ENCODE assay signal across 8 mouse cellular contexts in the genomic region with DNA sequence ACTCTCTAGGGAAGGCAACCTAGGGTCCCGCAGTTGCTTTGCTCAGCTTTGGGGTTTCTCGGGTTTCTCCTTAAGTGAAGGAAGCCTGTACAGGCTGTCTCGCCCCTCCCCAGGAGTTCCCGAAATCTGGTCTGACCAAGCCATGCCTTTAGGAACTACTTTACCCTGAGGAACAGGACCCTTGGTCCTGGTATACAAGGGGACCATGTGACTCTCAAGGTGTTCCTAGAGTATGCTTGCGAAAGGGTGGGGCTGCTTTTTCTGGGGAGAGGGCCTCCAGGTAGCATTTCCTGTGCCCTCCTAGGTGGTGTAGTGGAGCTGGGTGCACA. TPM values are rescaled to one million over a fixed set of nuclear protein-coding genes. Genes with fewer than 3 reads are reported as not detected.
DNase-seq lines count a peak whose midpoint lies in the region; ATAC-seq lines count a peak whose summit lies in the region.

No protein-coding gene starts in this region.

- H3K27ac ChIP-seq in lung, embryonic 16.5 days (ENCODE audit: low read length): peak overlapping the region; percentile 81; the same call in 1 of the 2 replicates
- no peak overlapping the region for H3K27ac ChIP-seq in forebrain, embryonic 13.5 days
- H3K27ac ChIP-seq in liver, embryonic 13.5 days: no peak overlapping the region
- no peak overlapping the region; the same call in 1 of the 2 replicates for H3K27ac ChIP-seq in stomach, embryonic 14.5 days (ENCODE audit: low read length)

- peak overlapping the region; percentile 97 for H3K9ac ChIP-seq in lung, embryonic 16.5 days (ENCODE audit: low read length)
- peak overlapping the region; percentile 88 for H3K9ac ChIP-seq in forebrain, embryonic 13.5 days
- peak overlapping the region; percentile 82 for H3K9ac ChIP-seq in liver, embryonic 13.5 days
- peak overlapping the region; percentile 64 for H3K9ac ChIP-seq in stomach, embryonic 14.5 days (replicated peaks; ENCODE audit: low read depth, low read length)

- H3K9me3 ChIP-seq in lung, embryonic 16.5 days (ENCODE audit: control insufficient read depth, low read length): no peaks in the 10 kb centered on the region
- H3K9me3 ChIP-seq in forebrain, embryonic 13.5 days (replicated peaks): no peaks in the 10 kb centered on the region
- no peaks in the 10 kb centered on the region for H3K9me3 ChIP-seq in liver, embryonic 13.5 days (replicated peaks)
- no peaks in the 10 kb centered on the region for H3K9me3 ChIP-seq in stomach, embryonic 14.5 days (ENCODE audit: control insufficient read depth, low read depth, low read length)

- H3K4me2 ChIP-seq in lung, embryonic 16.5 days (ENCODE audit: low read depth, low read length): peak overlapping the region; percentile 89
- peak overlapping the region; percentile 84 for H3K4me2 ChIP-seq in forebrain, embryonic 13.5 days
- H3K4me2 ChIP-seq in liver, embryonic 13.5 days: peak overlapping the region; percentile 91
- peak overlapping the region; percentile 53 for H3K4me2 ChIP-seq in stomach, embryonic 14.5 days (replicated peaks; ENCODE audit: low read depth, low read length)

- H3K27me3 ChIP-seq in lung, embryonic 16.5 days (ENCODE audit: control insufficient read depth, insufficient read depth, low read depth, low read length): no peaks in the 10 kb centered on the region
- H3K27me3 ChIP-seq in forebrain, embryonic 13.5 days: no peaks in the 10 kb centered on the region
- no peaks in the 10 kb centered on the region for H3K27me3 ChIP-seq in liver, embryonic 13.5 days
- H3K27me3 ChIP-seq in stomach, embryonic 14.5 days (ENCODE audit: control insufficient read depth, insufficient read depth, low read length): no peaks in the 10 kb centered on the region

- WGBS in lung, embryonic 16.5 days: 4% methylated on average over 5 of the region's 5 CpGs
- WGBS in forebrain, embryonic 13.5 days: 8% methylated on average over 5 of the region's 5 CpGs
- 5% methylated on average over 5 of the region's 5 CpGs for WGBS in liver, embryonic 13.5 days (ENCODE audit: insufficient replicate concordance)
- WGBS in stomach, embryonic 14.5 days: 3% methylated on average over 5 of the region's 5 CpGs

- peaks cover 11% of the 10 kb centered on the region for H3K4me1 ChIP-seq in lung, embryonic 16.5 days (replicated peaks; ENCODE audit: control insufficient read depth, insufficient read depth, low read length)
- H3K4me1 ChIP-seq in forebrain, embryonic 13.5 days: peaks cover 5% of the 10 kb centered on the region; the same call in 1 of the 2 replicates
- H3K4me1 ChIP-seq in liver, embryonic 13.5 days (replicated peaks): peaks cover 38% of the 10 kb centered on the region
- 0 out of 2 replicates have a peak, but pooled peaks cover 7% of the 10 kb centered on the region for H3K4me1 ChIP-seq in stomach, embryonic 14.5 days (ENCODE audit: control insufficient read depth, insufficient read depth, low read length)

- ATAC-seq in lung, embryonic 16.5 days (ENCODE audit: low read depth): no peak; the same call in 1 of the 2 replicates
- ATAC-seq in forebrain, embryonic 13.5 days: no peak; the same call in none of the 2 replicates
- ATAC-seq in liver, embryonic 13.5 days (ENCODE audit: low read depth): 0 out of 2 replicates have a peak, but pooled peaks have one; percentile 0
- peak; percentile 24; the same call in 1 of the 2 replicates for ATAC-seq in stomach, embryonic 14.5 days (ENCODE audit: insufficient number of reproducible peaks, insufficient read depth, low FRiP score, low read depth)

- no peak for DNase-seq in lung, postnatal 14 days
- DNase-seq in liver, embryonic 13.5 days: no peak
- DNase-seq in cerebellum, adult 8-10 months: no peak
- no peak for DNase-seq in right cerebral cortex, postnatal 4 days
- DNase-seq in natural killer cell, adult 2 months (ENCODE audit: low spot score in 2 of 2): no peak

- H3K36me3 ChIP-seq in lung, embryonic 16.5 days (ENCODE audit: control insufficient read depth, insufficient read depth, low read length): peaks cover 8% of the 10 kb centered on the region
- H3K36me3 ChIP-seq in forebrain, embryonic 13.5 days (ENCODE audit: poor library complexity, severe bottlenecking): 0 out of 2 replicates have a peak, but pooled peaks cover 7% of the 10 kb centered on the region
- 0 out of 2 replicates have a peak, but pooled peaks cover 4% of the 10 kb centered on the region for H3K36me3 ChIP-seq in liver, embryonic 13.5 days
- peaks cover 12% of the 10 kb centered on the region; the same call in 1 of the 2 replicates for H3K36me3 ChIP-seq in stomach, embryonic 14.5 days (ENCODE audit: control insufficient read depth, insufficient read depth, low read length)

- H3K4me3 ChIP-seq in lung, embryonic 16.5 days (ENCODE audit: low read length): peak overlapping the region; percentile 90
- peak overlapping the region; percentile 69 for H3K4me3 ChIP-seq in forebrain, embryonic 13.5 days
- peak overlapping the region; percentile 75 for H3K4me3 ChIP-seq in liver, embryonic 13.5 days (replicated peaks)
- peak overlapping the region; percentile 75 for H3K4me3 ChIP-seq in stomach, embryonic 14.5 days (ENCODE audit: low read depth, low read length)

RNA-seq across cellular contexts. Expression of a gene that starts 9.7 kb away (rescaled TPM):
- 141 and 148 TPM in 2 replicates for polyA plus RNA-seq in lung, embryonic 16.5 days (2015; fragmentation: Nextera tagmentation; extraction: Ambion mirVana)
- polyA plus RNA-seq in forebrain, embryonic 13.5 days (2015; fragmentation: Nextera tagmentation; extraction: Ambion mirVana): 126 and 128 TPM in 2 replicates
- 80.0 and 93.8 TPM in 2 replicates for polyA plus RNA-seq in liver, embryonic 13.5 days (2015; fragmentation: Nextera tagmentation; extraction: Ambion mirVana)
- polyA plus RNA-seq in stomach, embryonic 14.5 days (2014; fragmentation: Nextera tagmentation; extraction: Ambion mirVana): 158 and 171 TPM in 2 replicates

RNA-seq across cellular contexts. Expression of a gene that starts 10.4 kb away (rescaled TPM):
- polyA plus RNA-seq in lung, embryonic 16.5 days (2015; fragmentation: Nextera tagmentation; extraction: Ambion mirVana): 19.9 and 21.3 TPM in 2 replicates
- 7.5 and 9.7 TPM in 2 replicates for polyA plus RNA-seq in forebrain, embryonic 13.5 days (2015; fragmentation: Nextera tagmentation; extraction: Ambion mirVana)
- polyA plus RNA-seq in liver, embryonic 13.5 days (2015; fragmentation: Nextera tagmentation; extraction: Ambion mirVana): 10.5 and 10.9 TPM in 2 replicates
- polyA plus RNA-seq in stomach, embryonic 14.5 days (2014; fragmentation: Nextera tagmentation; extraction: Ambion mirVana): 29.8 and 33.4 TPM in 2 replicates

RNA-seq across cellular contexts. Expression of a gene that starts 11.4 kb away (rescaled TPM):
- 20.7 and 24.8 TPM in 2 replicates for polyA plus RNA-seq in lung, embryonic 16.5 days (2015; fragmentation: Nextera tagmentation; extraction: Ambion mirVana)
- 35.3 and 38.7 TPM in 2 replicates for polyA plus RNA-seq in forebrain, embryonic 13.5 days (2015; fragmentation: Nextera tagmentation; extraction: Ambion mirVana)
- 20.3 and 21.1 TPM in 2 replicates for polyA plus RNA-seq in liver, embryonic 13.5 days (2015; fragmentation: Nextera tagmentation; extraction: Ambion mirVana)
- 27.0 and 28.3 TPM in 2 replicates for polyA plus RNA-seq in stomach, embryonic 14.5 days (2014; fragmentation: Nextera tagmentation; extraction: Ambion mirVana)

RNA-seq across cellular contexts. Expression of a gene that starts 23.7 kb away (rescaled TPM):
- 18.6 and 21.4 TPM in 2 replicates for polyA plus RNA-seq in lung, embryonic 16.5 days (2015; fragmentation: Nextera tagmentation; extraction: Ambion mirVana)
- 19.3 and 19.6 TPM in 2 replicates for polyA plus RNA-seq in forebrain, embryonic 13.5 days (2015; fragmentation: Nextera tagmentation; extraction: Ambion mirVana)
- polyA plus RNA-seq in liver, embryonic 13.5 days (2015; fragmentation: Nextera tagmentation; extraction: Ambion mirVana): 6.8 and 7.6 TPM in 2 replicates
- polyA plus RNA-seq in stomach, embryonic 14.5 days (2014; fragmentation: Nextera tagmentation; extraction: Ambion mirVana): 28.6 and 29.6 TPM in 2 replicates

RNA-seq across cellular contexts. Expression of a gene that starts 28.7 kb away (rescaled TPM):
- 0.25 and 0.41 TPM in 2 replicates for polyA plus RNA-seq in lung, embryonic 16.5 days (2015; fragmentation: Nextera tagmentation; extraction: Ambion mirVana)
- 3.3 and 5.3 TPM in 2 replicates for polyA plus RNA-seq in forebrain, embryonic 13.5 days (2015; fragmentation: Nextera tagmentation; extraction: Ambion mirVana)
- 0.02 TPM in 1 of 2 replicates, not detected in the other for polyA plus RNA-seq in liver, embryonic 13.5 days (2015; fragmentation: Nextera tagmentation; extraction: Ambion mirVana)
- 0.54 and 0.78 TPM in 2 replicates for polyA plus RNA-seq in stomach, embryonic 14.5 days (2014; fragmentation: Nextera tagmentation; extraction: Ambion mirVana)

Comparison
In these comparisons a context has a peak if more than half of its experiments do, and no peak if none do; other contexts are left out.
1. ATAC-seq: peak in liver, embryonic 13.5 days (single experiment) and stomach, embryonic 14.5 days (single experiment); none in lung, embryonic 16.5 days (single experiment) and forebrain, embryonic 13.5 days (single experiment).
2. Peak in every context shown above with its lines, with median percentiles within 50 percentile points of each other: H3K4me2 ChIP-seq, H3K4me3 ChIP-seq and H3K9ac ChIP-seq.